Mouse (Mus musculus) bone marrow macrophage, adult 2 months (primary cell): ENCODE data around the gene Cgnl1. TPM values are rescaled to one million over a fixed set of nuclear protein-coding genes. Genes with fewer than 3 reads are reported as not detected.

Source experiments
- H3K27ac ChIP-seq: 2 replicates; pipeline ENCODE4 v1.5.1; 2012; ENCODE audit warnings: low read depth, low read length; ENCODE audit not compliant: insufficient read depth
- H3K4me1 ChIP-seq: 2 replicates; pipeline ENCODE4 v1.6.1; 2012; ENCODE audit warnings: low read length; ENCODE audit not compliant: control insufficient read depth, insufficient read depth
- H3K4me3 ChIP-seq: 2 replicates; pipeline ENCODE4 v1.5.1; 2012; ENCODE audit warnings: mild to moderate bottlenecking, low read length, moderate library complexity; ENCODE audit not compliant: insufficient read depth
- CTCF ChIP-seq: IDR thresholded peaks from 2 replicates; pipeline ENCODE4 v1.5.1; 2012; ENCODE audit warnings: low read depth, mild to moderate bottlenecking, low read length, moderate library complexity
- POLR2A ChIP-seq: IDR thresholded peaks from 2 replicates; pipeline ENCODE4 v1.6.1; 2012; ENCODE audit warnings: mild to moderate bottlenecking, low read depth, low read length, borderline replicate concordance
- polyA plus RNA-seq: library from polyadenylated mRNA; stranded (reverse); fragments of >200 nt; gene quantifications from 2 replicates; pipeline ENCODE4 v1.2.4, GENCODE M21; 2012; ENCODE audit not compliant: missing spikeins, insufficient read depth, insufficient read length

The Cgnl1 gene
- polyA plus RNA-seq, 1 experiment: 8.4 TPM

DNA sequence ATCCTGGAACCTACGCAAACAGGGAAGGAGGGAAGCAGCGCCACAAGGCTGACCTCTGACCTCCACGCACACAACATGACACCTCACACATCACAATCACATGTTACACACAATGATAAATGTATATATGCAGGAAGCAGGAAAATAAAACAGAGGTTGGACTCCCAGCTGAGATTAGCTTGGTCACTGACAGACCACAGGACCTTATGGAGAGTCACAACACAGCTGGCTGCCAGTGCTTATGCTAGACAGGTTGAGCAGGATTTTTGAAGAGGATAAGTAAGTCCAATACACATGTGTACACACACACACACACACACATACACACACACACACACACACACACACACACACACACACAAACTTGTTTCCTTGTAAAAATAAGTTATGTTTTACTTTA, 105.9 kb downstream of the Cgnl1 start:
- no peak for TF ChIP-seq POLR2A
- no peak for TF ChIP-seq CTCF

DNA sequence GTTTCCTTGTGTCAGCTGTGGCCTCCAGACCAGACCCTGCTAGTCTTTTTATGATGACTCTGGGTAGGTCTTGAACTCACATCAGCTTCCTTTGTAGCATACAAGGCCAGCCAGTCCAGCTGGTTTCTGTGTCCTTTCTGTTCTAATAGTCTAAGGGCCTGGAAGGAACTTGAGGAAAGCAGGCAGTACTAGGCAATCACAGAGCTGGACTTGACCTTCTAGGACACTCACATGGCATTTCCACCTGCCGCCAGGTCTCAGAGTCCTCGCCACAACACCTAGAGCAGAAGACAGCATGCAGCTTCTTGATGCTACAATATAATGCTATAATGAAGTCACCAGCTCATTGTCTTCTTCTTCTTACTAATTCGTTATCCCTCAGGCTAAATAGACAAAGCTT, 106.5 kb downstream of the Cgnl1 start:
- Histone ChIP-seq H3K4me1 (peaks cover 52% of the 10 kb centered on the region), H3K4me3 (no peak overlapping the region), H3K27ac (no peak overlapping the region)
- TF ChIP-seq CTCF: no peak
- TF ChIP-seq POLR2A: no peak

More for the DNA sequence above, 105.9 kb downstream of the Cgnl1 start:
- Histone ChIP-seq H3K4me3 (no peak overlapping the region), H3K4me1 (peaks cover 47% of the 10 kb centered on the region), H3K27ac (no peak overlapping the region)

DNA sequence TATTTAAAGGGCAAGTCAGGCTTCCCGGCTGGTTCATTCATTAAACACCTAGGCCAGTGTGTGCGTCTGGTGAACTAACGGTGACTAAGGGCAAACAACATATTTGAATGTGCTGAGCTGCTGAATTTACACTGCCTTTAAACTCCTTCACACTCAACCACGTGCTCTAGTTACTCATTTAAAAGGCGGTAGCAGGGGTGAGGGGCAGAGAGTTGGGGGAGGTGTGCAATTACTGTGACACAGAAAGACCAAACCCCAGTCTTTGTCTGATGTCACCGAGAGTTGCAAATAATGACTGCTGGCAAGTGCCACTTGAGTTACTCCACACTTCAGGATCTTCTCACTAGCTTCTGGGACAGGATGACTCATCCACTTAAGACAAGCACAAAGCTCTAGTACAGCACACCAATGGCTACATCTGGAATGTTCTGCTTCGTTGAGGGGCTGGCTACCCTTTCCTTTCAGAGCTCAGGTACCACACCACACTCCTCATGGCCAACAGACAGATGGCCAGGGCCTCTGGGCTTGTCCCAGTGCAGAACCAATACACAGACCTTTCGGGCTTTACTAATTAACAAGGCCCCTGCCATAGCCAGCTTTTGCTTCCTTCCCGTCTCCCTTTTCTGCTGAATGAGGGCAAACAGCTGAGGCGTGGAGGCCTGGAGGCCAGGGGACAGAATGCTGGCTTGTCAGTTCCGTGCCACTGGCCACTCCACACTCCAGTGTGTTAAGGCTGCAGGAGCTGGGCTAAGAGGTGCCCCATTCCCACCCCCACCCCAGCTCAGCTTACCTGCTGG, 107.8 kb downstream of the Cgnl1 start:
- TF ChIP-seq POLR2A (no peak), CTCF (no peak)
- Histone ChIP-seq H3K4me1 (peaks cover 52% of the 10 kb centered on the region), H3K4me3 (no peak overlapping the region), H3K27ac (peak overlapping the region; percentile 40)

DNA sequence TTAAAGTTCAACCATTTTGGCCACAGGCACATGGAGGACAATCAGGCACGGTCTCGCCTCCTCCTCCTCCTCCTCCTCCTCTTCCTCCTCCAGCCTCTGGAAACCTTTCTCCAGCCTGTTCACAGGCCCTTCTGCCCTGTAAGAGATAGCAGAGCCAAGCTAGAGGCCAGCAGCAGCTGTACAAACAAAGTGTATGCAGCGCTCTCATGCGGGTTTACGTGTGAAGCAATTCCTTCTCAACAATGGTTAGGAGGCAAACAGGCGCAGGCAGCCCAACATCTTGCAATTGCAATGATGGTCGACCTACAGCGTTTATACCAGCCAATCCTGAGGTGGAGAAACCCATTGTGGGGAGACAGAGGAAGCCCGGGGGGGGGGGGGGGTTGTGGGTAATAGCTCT, 110.9 kb downstream of the Cgnl1 start:
- TF ChIP-seq CTCF: no peak
- no peak for TF ChIP-seq POLR2A
- no peak overlapping the region for H3K27ac ChIP-seq

DNA sequence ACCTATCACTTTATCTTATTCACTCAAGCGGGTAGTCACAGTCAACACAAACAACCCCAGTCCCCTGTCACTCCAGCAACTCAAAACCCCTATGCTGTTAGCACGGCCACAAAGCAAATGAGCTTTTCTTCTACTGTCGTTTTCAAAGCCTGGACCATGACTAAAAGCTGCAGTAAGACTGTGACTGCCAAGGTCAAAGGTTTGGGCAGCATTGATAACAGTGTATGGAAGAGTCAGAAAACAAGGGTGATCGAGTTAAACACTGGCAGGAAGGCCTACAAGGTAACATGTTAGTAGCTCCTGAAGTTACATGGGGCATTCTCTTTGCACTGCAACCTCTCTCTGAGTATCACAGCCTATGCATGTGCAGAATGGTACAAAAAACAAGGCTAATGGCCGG, 111.7 kb downstream of the Cgnl1 start:
- H3K27ac ChIP-seq: no peak overlapping the region
- no peak overlapping the region for H3K4me3 ChIP-seq
- peaks cover 38% of the 10 kb centered on the region for H3K4me1 ChIP-seq
- TF ChIP-seq CTCF (no peak), POLR2A (no peak)

More for the DNA sequence above, 110.9 kb downstream of the Cgnl1 start:
- no peak overlapping the region for H3K4me3 ChIP-seq
- peaks cover 38% of the 10 kb centered on the region for H3K4me1 ChIP-seq

DNA sequence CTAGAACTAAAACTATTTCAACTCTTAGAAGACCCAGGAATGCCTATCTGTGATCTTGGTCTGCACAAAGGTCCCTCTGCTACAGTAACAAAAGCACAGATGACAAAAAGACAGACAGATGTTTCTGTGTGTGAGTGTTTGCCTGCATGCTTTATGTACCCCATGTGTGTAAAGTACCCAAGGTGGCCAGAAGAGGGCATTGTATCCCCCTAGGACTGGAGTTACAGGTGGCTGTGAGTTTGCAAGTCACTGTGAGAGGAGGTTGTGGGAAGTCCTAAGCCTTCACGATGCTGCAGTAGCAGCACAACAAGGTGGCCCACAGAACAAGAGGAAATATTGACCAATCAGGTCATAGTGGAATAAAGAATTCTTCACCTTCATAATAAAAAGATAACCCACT, 114.2 kb downstream of the Cgnl1 start:
- Histone ChIP-seq H3K27ac (no peak overlapping the region), H3K4me1 (peaks cover 24% of the 10 kb centered on the region), H3K4me3 (no peak overlapping the region)
- TF ChIP-seq POLR2A (no peak), CTCF (no peak)

DNA sequence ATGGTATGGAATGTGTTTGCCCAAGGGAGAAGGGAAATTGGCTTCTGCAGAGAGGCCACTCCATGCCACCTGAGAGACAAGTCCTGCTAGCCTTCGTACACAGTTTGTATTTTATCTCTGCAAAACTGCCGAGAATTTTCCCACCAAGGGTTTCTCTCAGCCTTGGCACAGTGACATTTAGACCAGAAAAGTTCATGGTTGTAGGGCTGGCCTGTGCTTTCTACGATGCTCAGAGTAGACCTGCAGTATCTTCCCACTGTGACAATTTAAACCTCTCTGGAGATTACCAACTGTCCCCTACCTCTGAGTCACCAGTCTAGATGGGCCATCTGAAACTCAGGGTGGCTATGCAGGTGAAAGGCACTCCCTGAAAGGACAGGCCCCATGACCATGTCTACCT, 116.5 kb downstream of the Cgnl1 start:
- TF ChIP-seq CTCF: no peak
- no peak for TF ChIP-seq POLR2A
- Histone ChIP-seq H3K4me1 (peaks cover 3% of the 10 kb centered on the region; the same call in 1 of the 2 replicates), H3K27ac (no peak overlapping the region), H3K4me3 (no peak overlapping the region)

DNA sequence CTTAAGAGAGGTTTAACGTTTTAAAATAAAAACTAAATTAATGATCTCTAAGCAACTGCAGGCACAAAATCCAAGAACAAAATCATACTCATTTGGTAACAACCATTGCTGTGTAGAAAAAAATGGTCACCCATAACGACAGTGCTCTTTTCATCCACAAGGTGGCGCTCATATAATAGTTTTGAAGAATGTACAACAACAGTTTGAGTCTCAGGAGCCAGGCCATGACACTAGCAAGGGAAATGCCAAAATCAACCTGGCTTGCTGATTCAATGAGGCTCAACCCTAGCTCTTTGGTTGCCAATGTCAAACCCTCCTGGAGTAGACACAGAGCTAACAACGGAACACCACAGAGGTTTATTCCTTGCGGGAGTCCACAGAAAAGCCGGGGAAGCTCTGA, 125.3 kb downstream of the Cgnl1 start:
- Histone ChIP-seq H3K27ac (no peak overlapping the region), H3K4me1 (no peaks in the 10 kb centered on the region), H3K4me3 (no peak overlapping the region)
- TF ChIP-seq CTCF (peak; percentile 29; the same call in 1 of the 2 replicates), POLR2A (no peak)

DNA sequence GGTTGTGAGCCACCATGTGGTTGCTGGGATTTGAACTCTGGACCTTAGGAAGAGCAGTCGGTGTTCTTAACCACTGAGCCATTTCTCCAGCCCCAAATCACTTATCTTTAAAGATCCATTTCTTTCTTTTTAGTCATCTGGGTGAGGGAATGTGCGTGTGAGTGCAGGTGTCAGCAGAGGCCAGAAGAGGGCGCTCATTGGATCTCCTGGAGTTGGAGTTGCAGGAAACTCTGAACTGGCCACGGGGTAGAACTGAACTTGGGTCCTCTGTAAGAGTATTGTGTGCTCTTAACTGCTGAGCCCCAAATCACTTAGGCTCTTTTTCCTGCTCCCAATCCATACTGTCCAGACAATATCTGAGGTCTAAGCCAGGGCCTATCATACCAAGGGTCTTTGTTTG, 127.8 kb downstream of the Cgnl1 start:
- H3K27ac ChIP-seq: no peak overlapping the region
- H3K4me3 ChIP-seq: no peak overlapping the region
- H3K4me1 ChIP-seq: no peaks in the 10 kb centered on the region
- TF ChIP-seq POLR2A (no peak), CTCF (no peak)

DNA sequence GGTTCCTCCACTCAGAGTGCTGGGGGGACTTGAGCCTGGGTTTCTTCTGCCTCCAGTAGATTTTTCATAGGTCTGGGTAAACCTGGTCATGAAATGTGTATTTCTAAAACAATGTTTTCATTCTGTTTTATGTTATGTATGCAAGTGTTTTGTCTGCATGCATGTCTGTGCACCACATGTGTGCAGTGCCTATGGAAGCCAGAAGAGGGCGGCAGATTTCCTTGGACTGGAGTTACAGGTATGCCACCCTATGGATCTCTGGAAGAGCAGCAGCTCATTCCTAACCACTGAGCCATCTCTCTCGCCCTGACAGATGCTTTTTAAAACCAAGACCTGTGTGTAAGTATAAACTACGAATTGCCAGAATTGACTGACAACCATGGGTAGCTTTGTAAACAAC, 129.1 kb downstream of the Cgnl1 start:
- Histone ChIP-seq H3K4me1 (no peaks in the 10 kb centered on the region), H3K4me3 (no peak overlapping the region), H3K27ac (no peak overlapping the region)
- no peak for TF ChIP-seq POLR2A
- no peak for TF ChIP-seq CTCF
